Mouse (Mus musculus): Measurements from ENCODE around the gene Sfxn3.
A peak's percentile ranks its signal among the peaks of the same experiment; 100 is the strongest.

DNA sequence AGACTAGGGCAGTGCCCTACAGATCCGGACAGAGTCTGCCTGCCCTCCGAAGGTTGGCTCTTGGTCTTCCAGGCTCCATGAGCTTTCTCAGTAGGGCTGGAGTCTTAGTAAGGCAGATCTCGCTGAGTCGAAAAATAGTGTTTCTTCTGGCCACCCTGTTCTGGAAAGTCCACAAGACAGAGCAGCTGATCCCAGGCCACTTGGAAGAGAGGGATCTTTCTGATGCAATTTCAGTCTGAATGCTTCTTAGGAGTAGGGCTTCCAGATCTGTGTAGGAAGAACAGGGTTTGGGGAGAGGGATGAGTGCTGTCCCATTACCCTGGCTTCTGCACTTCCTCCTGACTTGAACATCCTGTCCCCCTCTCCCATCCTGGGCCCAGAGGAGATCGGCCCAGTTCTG, 1.7 kb upstream of the Sfxn3 start, which contains the start of gene Pdzd7:
- TF ChIP-seq POLR2A (IDR thresholded peaks at IDR 0.05; ENCODE audit: insufficient read length, low read depth), result no peak
- no peak for TF ChIP-seq MAX (IDR thresholded peaks at IDR 0.05; ENCODE audit: low read depth)
- no peak for TF ChIP-seq SRF (IDR thresholded peaks at IDR 0.05; ENCODE audit: control insufficient read depth, insufficient read length, low read depth)
- peak; percentile 22 for TF ChIP-seq POLR2AphosphoS2 (IDR thresholded peaks at IDR 0.05; ENCODE audit: insufficient read length, low read depth)
- TF ChIP-seq CEBPB (IDR thresholded peaks at IDR 0.05; ENCODE audit: insufficient read depth, poor library complexity, severe bottlenecking), result 0 out of 2 replicates have a peak, but pooled peaks have one; percentile 15
- TF ChIP-seq TCF12 (IDR thresholded peaks at IDR 0.05; ENCODE audit: insufficient read depth, poor library complexity, severe bottlenecking), result no peak
- no peak for TF ChIP-seq E2F4 (IDR thresholded peaks at IDR 0.05; ENCODE audit: insufficient read depth)
- no peak for TF ChIP-seq USF1 (IDR thresholded peaks at IDR 0.05; ENCODE audit: low read depth)
